Mouse (Mus musculus) left cerebral cortex, adult 2 months (tissue): ENCODE measurements at regions not wholly inside any gene's neighbourhood (a gene's known extent, or its start where the extent isn't known, plus 50 kb on each side); places are given as distances from the start of the nearest gene placed in this dataset.

Experiments used
- DNase-seq, 2 experiments: peaks; one replicate each; pipeline ENCODE4 v3.0.0; 2021 to 2022; ENCODE audit warnings: low spot score in 2 of 2, mixed read lengths in 1 of 2; ENCODE audit errors: extremely low spot score in 1 of 2
- H3K27ac ChIP-seq: fragments of 200-600 bp; 2 replicates; pipeline ENCODE4 v1.8.1; 2022
- H3K4me3 ChIP-seq: fragments of 200-600 bp; 2 replicates; pipeline ENCODE4 v1.8.1; 2022
- CTCF ChIP-seq: fragments of 200-600 bp; IDR thresholded peaks from 2 replicates; pipeline ENCODE4 v1.8.1; 2022; ENCODE audit warnings: antibody characterized with exemption, mild to moderate bottlenecking, moderate library complexity
- intact Hi-C: fragments of 180-260 bp; cut with DNase I; formaldehyde crosslinking; loops from one replicate; pipeline ENCODE4 v1.15.1; 2025

DNA sequence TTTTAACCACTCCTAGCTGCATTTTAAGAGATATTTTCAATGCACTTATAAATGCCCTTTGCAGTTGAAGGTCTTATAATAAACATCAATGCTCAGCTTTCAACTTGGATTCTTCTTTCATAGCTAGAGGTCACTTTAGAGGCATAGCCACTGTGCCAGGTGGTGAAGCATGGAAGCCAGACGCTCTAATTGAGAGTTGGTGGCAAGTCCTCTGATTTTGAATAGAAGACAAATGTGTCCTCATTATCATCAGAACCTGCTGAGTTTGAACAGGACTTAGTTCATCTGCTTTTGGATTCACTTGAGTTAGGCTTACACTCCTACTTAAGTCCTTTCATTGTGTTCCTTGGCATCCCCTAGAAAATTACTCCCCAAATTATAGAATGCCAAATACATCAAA lies 459.0 kb upstream of the Gcfc2 start:
- intact Hi-C loops, result no loop called here
- DNase-seq, result no peak
- no peak overlapping the region for H3K27ac ChIP-seq
- TF ChIP-seq CTCF, result no peak
- H3K4me3 ChIP-seq, result no peak overlapping the region

GRCm38 (mm10) chr6:81466536-81466935 lies 456.9 kb upstream of the Gcfc2 start:
- Histone ChIP-seq H3K27ac (no peak overlapping the region), H3K4me3 (no peak overlapping the region)
- no peak for DNase-seq
- TF ChIP-seq CTCF, result no peak
- intact Hi-C loops, result no loop called here

DNA sequence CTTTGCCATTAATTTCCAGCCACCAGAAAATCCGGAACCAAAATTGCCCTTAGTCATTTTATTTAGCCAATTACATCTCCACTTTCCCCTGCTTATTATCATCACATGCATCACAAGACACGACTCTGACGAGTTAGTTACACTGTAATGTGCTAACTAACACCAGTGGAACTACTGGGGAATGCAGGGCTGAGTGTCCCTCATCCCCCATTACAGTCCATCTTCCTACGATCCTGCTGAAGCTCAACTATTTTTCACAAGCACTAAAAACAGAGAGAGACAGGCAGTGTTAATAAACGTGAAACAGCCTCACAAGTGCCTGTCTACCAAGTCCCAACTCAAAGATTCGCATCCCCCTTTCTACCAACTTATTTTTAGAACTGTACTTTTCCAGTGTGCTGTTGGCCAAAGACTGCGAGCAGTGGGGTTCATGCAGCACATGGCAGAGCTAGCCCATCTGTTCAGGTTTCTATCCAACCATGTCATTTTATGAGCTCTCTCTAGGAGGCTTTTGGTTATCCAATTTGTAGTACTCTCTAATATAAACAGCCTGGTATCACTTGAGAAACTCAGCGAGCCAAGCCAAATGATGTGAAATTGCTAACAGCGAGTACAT lies 452.0 kb upstream of the Gcfc2 start:
- no peak overlapping the region for H3K4me3 ChIP-seq
- intact Hi-C loops, result no loop called here
- no peak for TF ChIP-seq CTCF
- H3K27ac ChIP-seq, result no peak overlapping the region
- DNase-seq, result no peak

DNA sequence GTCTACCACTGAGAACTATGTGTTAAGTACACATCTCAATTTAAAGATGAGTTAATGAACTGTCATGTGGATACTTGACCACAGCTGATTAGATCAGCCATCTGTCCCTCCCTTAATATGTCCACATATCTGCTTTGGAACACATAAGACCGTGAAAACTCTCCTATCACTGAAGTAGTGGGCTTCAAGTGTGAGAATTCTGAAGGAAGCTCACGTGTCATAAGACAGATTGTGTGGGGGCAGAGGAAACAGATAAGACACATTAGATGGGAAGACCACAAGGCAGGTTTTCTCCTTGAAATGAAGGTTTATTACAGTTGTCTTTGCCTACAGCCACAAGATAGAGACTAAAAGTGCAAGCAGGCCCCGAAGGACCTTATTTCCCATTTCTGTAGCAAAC lies 451.0 kb upstream of the Gcfc2 start:
- DNase-seq, result no peak
- no peak for TF ChIP-seq CTCF
- H3K4me3 ChIP-seq, result no peak overlapping the region
- H3K27ac ChIP-seq, result no peak overlapping the region
- intact Hi-C loops, result no loop called here

DNA sequence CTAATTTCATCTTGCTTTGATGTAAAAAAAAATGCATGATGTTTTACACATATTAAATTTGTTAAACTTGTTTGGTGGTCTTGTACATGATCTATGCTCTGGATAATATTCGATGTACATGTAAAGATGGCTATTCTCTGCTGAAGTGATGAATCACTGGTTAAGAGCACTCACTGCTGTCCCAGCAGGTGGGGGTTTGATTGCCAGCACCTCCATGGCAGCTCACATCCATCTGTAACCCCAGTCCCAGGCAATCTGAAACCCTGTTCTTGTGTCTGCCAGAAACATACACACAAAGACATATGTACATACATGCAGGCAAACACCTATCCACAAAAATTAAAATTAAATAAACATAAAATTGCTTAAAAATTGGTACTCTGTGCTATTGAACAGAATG lies 448.7 kb upstream of the Gcfc2 start:
- H3K4me3 ChIP-seq, result no peak overlapping the region
- no peak for TF ChIP-seq CTCF
- no peak overlapping the region for H3K27ac ChIP-seq
- no peak for DNase-seq
- intact Hi-C loops, result no loop called here

GRCm38 (mm10) chr6:81487006-81487405 lies 436.5 kb upstream of the Gcfc2 start:
- no peak for DNase-seq
- no peak for TF ChIP-seq CTCF
- Histone ChIP-seq H3K4me3 (no peak overlapping the region), H3K27ac (no peak overlapping the region)
- intact Hi-C loops, result no loop called here

- Histone ChIP-seq H3K27ac (no peak overlapping the region), H3K4me3 (no peak overlapping the region)
- intact Hi-C loops, result no loop called here
- no peak for TF ChIP-seq CTCF
- no peak for DNase-seq
These were observed 427.2 kb upstream of the Gcfc2 start for GRCm38 (mm10) chr6:81496239-81496638.

- TF ChIP-seq CTCF, result no peak
- intact Hi-C loops, result no loop called here
- no peak for DNase-seq
- no peak overlapping the region for H3K27ac ChIP-seq
- no peak overlapping the region for H3K4me3 ChIP-seq
These were observed 406.3 kb upstream of the Gcfc2 start for GRCm38 (mm10) chr6:81517185-81517584.

DNA sequence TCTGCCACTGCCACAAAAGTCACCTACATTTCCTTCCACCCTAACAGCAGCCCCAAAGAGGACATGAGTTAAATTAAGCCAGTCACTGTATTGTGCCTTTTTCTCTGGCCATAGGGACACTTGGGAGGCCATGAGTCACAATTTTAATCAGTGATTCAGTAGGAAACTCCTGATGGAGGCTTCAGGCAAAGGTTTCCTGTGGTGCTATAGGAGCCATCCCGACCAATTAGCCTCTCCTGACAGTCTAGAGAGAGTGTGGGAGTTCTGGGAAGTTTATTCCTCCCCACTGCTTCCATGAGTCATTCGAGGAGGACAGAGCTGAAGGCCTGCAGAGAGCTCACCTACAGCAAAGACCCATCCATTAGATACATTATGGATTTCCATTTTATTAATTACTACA lies 361.2 kb upstream of the Gcfc2 start:
- TF ChIP-seq CTCF, result no peak
- intact Hi-C loops, result no loop called here
- Histone ChIP-seq H3K4me3 (no peak overlapping the region), H3K27ac (no peak overlapping the region)
- no peak for DNase-seq

DNA sequence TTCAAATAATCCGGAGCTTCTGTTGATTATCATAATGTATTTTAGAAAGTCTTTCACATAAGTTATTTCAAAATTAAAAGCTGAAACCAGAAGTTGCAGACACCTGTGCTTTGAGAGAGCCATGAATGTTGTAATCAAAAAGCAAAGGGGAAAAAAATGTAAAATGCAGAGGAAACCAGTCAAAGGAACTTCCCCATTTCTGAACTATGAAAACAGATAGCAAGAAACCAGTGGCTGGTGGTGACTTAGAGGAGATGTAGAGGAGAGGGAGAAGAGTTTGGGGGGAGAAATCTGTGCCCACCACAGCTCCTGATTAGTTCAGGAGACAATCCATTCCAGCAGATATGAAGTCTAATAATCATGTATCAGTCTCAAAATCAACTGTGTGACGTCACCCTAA lies 360.3 kb upstream of the Gcfc2 start:
- Histone ChIP-seq H3K4me3 (no peak overlapping the region), H3K27ac (no peak overlapping the region)
- intact Hi-C loops, result no loop called here
- no peak for TF ChIP-seq CTCF
- no peak for DNase-seq

GRCm38 (mm10) chr6:81564295-81564694 lies 359.2 kb upstream of the Gcfc2 start:
- H3K27ac ChIP-seq, result no peak overlapping the region
- no peak overlapping the region for H3K4me3 ChIP-seq
- DNase-seq, result no peak
- no peak for TF ChIP-seq CTCF
- intact Hi-C loops, result no loop called here

DNA sequence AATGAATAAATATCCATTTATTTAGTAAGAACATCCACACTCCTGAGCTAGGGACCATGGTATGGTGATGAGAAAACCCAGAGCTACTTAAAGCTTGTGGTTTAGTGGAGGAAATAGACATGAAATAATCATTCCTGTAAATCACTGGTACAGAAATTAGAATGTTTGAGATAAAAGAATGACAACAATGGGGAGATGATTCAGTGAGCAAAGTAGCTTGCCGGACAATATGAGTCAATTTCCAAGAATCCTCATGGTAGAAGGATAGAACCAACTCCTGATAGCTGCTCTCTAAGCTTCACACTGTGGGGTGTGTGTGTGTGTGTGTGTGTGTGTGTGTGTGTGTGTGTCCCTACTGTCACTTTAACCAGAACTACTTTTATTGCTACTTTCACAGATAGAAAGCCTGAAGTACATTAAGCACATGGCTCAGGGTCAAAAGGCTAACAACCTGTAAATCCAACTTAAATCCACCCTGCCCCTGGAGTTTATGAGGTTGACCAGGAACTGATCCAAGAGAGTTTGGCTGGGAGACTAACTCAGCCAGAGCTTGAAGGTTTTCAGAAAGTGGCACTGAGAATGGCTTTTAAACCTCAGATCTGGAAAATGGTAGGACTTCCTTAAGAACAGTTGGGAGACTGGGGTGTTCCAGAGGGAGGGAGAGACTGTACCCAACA lies 336.9 kb upstream of the Gcfc2 start:
- no peak for DNase-seq
- no peak overlapping the region for H3K4me3 ChIP-seq
- no peak for TF ChIP-seq CTCF
- intact Hi-C loops, result no loop called here
- H3K27ac ChIP-seq, result no peak overlapping the region

- no peak overlapping the region for H3K4me3 ChIP-seq
These were observed 333.7 kb upstream of the Gcfc2 start for GRCm38 (mm10) chr6:81589727-81590126.

More at GRCm38 (mm10) chr6:81589727-81590126, 333.7 kb upstream of the Gcfc2 start:
- DNase-seq, result no peak
- no peak overlapping the region for H3K27ac ChIP-seq
- no peak for TF ChIP-seq CTCF
- intact Hi-C loops, result loop anchor here (5.0 kb wide), 1 partner anchor 178 kb away; no protein-coding TSS in a partner anchor
